Mouse (Mus musculus) gastrocnemius, postnatal 36 days (tissue): ENCODE measurements around the gene Vwa1. TPM values are rescaled to one million over a fixed set of nuclear protein-coding genes. Genes with fewer than 3 reads are reported as not detected.
A peak's percentile ranks its signal among the peaks of the same experiment; 100 is the strongest.
"Not testable (repeated sequence)": the region's sequence is repeated elsewhere in the genome, so short reads cannot be mapped to it uniquely, and the experiment has no call there.

Experiments used
- DNase-seq, 2 experiments: peaks; one replicate each; pipeline ENCODE4 v3.0.0; 2022
- intact Hi-C: fragments of 180-260 bp; cut with DNase I; formaldehyde crosslinking; loops from one replicate; pipeline ENCODE4 v1.15.1; 2025
- long read RNA-seq, 2 experiments: library from polyadenylated mRNA; stranded (forward); transcript quantifications; one replicate each; pipeline ENCODE4 v2.0.0; 2021
- total RNA-seq, 2 experiments: library from RNA; stranded (reverse); gene quantifications; 2 replicates each; pipeline ENCODE4 v1.2.3; 2021

Gene Vwa1
- total RNA-seq = 1 to 10 TPM; 4.6 to 4.7 TPM
- long read RNA-seq, experiment 1, transcript Vwa1-201 (4 exons, 3,623 nt) = major isoform, 5 of 10 reads
- long read RNA-seq, experiment 1, partial matches to known transcripts = 4 of 10 reads
- long read RNA-seq, experiment 1, other reads (novel, unspliced or antisense) = 1 of 10 reads
- long read RNA-seq, experiment 2, transcript Vwa1-201 (4 exons, 3,623 nt) = major isoform, 5 of 13 reads
- long read RNA-seq, experiment 2, partial matches to known transcripts = 6 of 13 reads
- long read RNA-seq, experiment 2, other reads (novel, unspliced or antisense) = 2 of 13 reads

DNA sequence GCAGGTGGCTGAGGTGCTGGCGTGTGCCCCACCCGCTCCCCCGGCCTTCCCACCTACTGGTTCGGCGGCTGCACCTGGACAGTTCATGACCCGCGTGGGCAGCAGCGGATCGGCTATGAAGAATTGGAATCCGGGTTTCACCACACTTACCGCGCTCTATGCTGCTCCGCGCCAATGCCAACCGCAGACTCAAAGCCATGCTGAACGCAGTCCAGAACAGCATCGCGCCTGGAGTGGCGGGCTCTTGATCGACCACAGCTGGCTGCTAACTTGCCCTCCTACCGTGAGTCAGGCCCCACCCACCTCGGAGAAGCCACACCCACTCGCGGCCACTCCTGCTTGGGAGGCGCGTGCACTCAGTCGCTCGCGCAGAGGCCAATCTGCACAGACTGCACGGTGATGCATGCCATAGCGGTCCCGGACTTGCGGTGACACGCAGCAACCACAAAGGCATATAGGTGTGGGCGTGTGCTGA is at the start of gene Vwa1:
TSS of gene Vwa1 (minus strand) at position 419 of the 475 bp plus-strand sequence.
- intact Hi-C loops = no loop called here
- DNase-seq = peak; percentile 87 to 93

- intact Hi-C loops = no loop called here
- DNase-seq = no peak
These were observed 48.9 kb upstream of the Vwa1 start for GRCm38 (mm10) chr4:155823443-155823842.

DNA sequence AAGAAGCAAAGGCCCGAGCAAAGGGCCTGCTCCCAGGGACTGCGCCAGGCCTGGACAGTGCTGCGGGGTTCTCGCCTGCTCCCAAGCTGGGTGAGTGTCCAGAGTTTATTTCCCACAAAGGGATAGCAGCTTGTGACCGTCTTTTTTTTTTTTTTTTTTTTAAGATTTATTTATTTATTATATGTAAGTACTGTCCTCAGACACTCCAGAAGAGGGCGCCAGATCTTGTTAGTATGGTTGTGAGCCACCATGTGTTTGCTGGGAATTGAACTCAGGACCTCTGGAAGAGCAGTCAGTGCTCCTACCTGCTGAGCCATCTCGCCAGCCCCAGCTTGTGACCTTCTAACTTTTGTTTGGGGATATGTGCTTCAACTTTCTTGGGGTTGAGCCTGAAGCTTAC is 46.5 kb upstream of the Vwa1 start:
- intact Hi-C loops = no loop called here
- DNase-seq = no peak

DNA sequence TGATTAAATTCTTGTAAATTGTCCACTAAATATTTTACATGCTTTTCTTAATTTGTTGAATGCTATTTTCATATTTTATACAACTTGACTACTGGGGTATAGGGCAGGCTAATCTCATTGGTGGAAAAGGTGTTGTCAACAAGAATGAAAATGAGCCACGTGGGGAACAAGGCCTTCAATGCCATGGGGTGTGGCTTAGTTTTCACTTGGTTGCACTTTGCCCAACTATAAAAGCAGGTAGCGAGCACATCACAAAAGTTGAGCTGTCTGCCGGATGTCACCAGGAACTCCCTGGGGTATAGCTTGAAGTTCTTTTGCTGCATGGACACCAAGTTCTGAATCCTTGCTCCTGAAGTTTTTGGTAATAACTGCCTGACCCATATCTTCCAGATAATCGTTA is 43.0 kb upstream of the Vwa1 start:
- no peak for DNase-seq
- intact Hi-C loops = no loop called here

GRCm38 (mm10) chr4:155812665-155813181 is 38.2 kb upstream of the Vwa1 start:
- intact Hi-C loops = no loop called here
- no peak for DNase-seq

DNA sequence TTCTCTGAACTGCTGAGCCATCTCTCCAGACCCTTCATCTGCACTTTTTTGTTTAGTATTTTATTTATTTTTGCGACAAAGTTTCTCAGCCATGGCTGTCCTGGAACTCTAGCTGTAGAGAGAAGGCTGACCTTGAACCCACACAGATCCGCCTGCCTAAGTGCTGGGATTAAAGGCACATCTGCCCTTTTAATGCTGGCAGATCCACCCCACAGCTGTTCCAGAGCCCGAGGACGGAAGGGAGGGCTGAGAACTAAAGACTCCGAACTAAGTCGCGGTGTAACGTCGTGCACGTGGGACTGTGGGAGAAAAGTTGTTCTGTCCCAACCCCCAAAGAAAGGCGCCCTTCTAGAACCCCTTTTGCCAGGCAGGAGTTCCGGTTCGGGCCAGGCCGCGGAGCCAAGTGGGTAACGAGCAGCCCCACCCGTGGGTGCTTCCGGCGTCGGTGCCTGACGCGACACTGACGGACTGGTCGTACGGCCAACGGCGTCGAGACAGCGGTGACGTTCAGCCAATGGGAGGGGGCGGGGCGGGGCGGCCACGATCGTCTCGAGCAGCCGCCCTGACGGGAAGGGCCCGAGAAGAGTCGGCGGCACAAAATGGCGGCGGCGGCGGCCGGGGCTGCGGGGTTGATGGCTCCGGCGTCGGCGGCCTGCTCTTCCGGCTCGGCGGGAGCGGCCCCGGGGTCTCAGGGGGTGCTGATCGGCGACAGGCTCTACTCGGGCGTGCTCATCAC is 37.6 kb upstream of the Vwa1 start, which contains the start of gene Ccnl2:
TSS of gene Ccnl2 (plus strand) at position 561 of the 736 bp plus-strand sequence.
- intact Hi-C loops = no loop called here
- DNase-seq = peak; percentile 89 to 91

GRCm38 (mm10) chr4:155807841-155808240 is 33.3 kb upstream of the Vwa1 start:
- no peak for DNase-seq
- intact Hi-C loops = no loop called here

DNA sequence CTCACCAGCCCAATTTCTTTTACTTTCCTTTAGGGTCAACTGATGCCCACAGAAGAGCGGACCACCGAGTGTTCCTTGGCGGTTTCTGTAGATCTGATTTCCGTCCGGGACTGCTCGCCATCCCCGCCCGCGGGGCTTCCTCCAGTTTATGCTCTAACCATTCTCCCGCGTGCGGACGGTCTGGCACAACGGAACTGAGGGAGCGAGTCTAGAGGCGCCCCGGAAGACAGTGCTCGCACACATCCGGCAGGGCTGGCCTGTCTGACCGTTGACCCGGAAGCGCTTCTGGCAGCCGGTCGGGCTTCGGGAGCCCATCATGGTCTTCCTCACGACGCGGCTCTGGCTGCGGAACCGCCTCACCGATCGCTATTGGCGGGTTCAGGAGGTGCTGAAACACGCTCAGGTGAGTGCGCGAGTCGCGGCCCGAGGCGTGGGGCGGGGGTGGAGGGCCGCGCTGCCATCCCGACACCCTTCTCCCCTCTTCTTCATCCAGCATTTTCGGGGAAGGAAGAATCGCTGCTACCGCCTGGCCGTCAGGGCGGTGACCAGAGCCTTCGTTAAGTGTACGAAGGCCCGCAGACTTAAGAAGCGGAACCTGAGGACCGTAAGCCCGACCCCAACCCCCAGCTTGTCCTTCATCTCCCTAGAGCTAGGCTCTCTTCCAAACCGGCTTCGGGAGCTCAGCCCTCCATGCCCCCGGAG is 29.0 kb upstream of the Vwa1 start:
- intact Hi-C loops = no loop called here
- peak; percentile 95 to 96 for DNase-seq

DNA sequence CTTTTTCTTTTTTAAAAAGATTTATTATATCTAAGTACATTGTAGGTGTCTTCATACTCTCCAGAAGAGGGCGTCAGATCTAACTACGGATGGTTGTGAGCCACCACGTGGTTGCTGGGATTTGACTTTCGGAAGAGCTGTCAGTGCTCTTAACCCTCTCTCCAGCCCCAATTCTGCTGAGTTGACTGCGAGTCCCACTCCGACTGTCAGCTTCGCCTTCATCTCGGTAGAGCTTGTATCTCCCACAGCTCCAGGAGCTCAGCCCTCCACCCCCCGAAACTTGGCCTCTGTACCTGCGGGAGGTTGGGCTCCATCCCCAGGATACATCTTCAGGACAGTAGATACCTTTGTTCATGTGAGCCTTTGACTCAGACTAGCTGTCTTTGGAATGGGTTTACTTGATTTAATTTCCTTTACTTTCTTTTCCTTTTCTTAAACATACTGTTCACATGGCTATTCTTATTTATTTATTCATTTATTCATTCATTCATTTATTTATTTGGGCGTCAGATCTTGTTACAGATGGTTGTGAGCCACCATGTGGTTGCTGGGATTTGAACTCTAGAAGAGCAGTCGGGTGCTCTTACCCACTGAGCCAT is 28.3 kb upstream of the Vwa1 start, which contains the start of gene Mrpl20:
TSS of gene Mrpl20 (plus strand) at position 138 of the 599 bp plus-strand sequence.
- intact Hi-C loops = no loop called here
- DNase-seq = no peak

GRCm38 (mm10) chr4:155802075-155802474 is 27.6 kb upstream of the Vwa1 start:
- DNase-seq = no peak
- intact Hi-C loops = no loop called here

DNA sequence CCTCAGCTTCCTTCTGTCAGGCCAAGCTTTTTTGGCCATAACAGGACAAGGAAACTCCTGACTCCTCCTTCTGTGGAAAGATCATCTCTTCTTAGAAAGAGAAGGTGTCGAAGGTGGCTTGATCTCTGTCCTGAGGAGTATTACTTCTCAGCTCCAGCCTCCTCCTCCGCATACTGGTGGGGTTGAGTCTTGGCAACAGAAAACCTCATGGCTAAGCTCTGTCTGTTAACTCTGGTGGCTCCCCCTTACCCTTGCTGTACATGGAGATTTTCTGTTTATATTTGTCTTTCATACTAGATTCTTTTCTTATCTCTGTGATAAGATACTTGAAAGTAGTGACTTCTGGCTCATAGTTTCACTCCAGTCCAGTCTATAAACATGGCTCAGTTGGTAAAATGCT is 19.2 kb upstream of the Vwa1 start:
- intact Hi-C loops = no loop called here
- DNase-seq = no peak

- intact Hi-C loops = no loop called here
- no peak for DNase-seq
These were observed 16.9 kb upstream of the Vwa1 start for GRCm38 (mm10) chr4:155791240-155791933.

DNA sequence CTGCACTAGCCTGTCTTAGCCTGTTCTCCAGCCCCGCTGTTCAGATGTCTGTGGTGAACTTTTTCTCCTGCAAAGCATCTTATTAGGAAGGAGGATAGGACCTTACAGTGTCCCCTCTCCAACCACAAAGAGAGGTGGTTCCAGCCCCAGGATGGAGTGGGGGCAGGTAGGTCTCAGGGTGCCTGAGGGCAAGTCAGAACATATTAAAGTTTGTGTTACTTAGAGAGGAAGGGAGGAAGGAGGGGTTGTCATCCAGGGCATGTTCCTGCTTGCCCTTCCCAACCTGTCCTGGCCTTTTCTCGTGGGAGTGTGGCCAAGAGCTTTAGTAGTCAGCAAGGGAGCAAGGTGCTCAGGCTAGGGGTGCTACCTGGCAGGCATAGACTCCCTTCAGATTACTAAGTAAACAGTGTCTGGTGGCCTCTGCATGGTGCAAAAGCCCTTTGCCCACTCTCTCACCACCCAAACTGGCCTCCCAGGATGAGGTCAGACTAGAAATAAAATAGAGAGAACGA is 16.2 kb upstream of the Vwa1 start:
- DNase-seq = no peak
- intact Hi-C loops = no loop called here

DNA sequence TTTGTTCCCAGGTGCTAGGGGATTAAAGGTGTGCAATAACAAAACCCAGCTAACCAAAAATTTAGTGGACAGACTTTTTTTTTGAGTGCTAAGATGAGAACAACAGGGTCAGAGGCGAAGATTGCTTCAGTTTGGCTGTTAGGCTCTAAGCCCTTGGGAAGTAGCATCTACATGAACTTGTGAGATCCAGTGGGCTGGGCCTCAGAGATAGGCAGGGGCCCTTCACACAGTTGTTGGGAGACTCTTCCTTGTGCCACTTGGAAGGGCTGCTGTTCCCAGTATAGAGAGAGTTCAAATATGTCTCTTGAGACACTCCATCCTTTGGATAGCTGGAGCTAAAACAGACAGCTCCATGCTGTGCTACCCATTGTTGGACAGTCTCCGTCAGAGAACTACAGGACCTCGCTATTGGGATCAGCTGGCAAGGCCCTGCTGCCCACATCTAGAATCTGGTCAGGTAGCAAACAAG is 15.6 kb upstream of the Vwa1 start, which contains the start of gene Ankrd65:
TSS of gene Ankrd65 (plus strand) at position 419 of the 469 bp plus-strand sequence.
- intact Hi-C loops = no loop called here
- DNase-seq = no peak

- intact Hi-C loops, DNase-seq: not testable (repeated sequence)
These were observed 14.3 kb upstream of the Vwa1 start for GRCm38 (mm10) chr4:155788833-155789232.

- intact Hi-C loops = no loop called here
- DNase-seq = no peak
These were observed 13.8 kb upstream of the Vwa1 start for GRCm38 (mm10) chr4:155788300-155788699.

- no peak for DNase-seq
- intact Hi-C loops = no loop called here
These were observed 11.3 kb upstream of the Vwa1 start, which contains the start of gene Tmem88b for GRCm38 (mm10) chr4:155785819-155786218. Gene Tmem88b, minus strand, starts transcription at chr4:155785874.

- intact Hi-C loops = no loop called here
- no peak for DNase-seq
These were observed 10.7 kb upstream of the Vwa1 start for GRCm38 (mm10) chr4:155785246-155785645.

- intact Hi-C loops = no loop called here
- peak; percentile 69 to 85 for DNase-seq
These were observed 9.7 kb upstream of the Vwa1 start for GRCm38 (mm10) chr4:155784081-155784701.
